Mouse (Mus musculus) forebrain, embryonic 15.5 days (tissue): Measurements from ENCODE around the gene Ddx20. TPM values are rescaled to one million over a fixed set of nuclear protein-coding genes. Genes with fewer than 3 reads are reported as not detected.

Source experiments
- ATAC-seq: fragments of 200-750 bp; cut with Nextera tagmentation; replicated peaks from 2 replicates; pipeline ENCODE4 v1.8.0; 2017; ENCODE audit warnings: mild to moderate bottlenecking, moderate TSS enrichment, moderate library complexity
- H3K27ac ChIP-seq: fragments of 300-500 bp; sonication (generic); replicated peaks from 2 replicates; pipeline ENCODE4 v1.5.1; 2015; ENCODE audit warnings: mild to moderate bottlenecking, inconsistent platforms
- H3K27me3 ChIP-seq: fragments of 300-500 bp; sonication (generic); 2 replicates; pipeline ENCODE4 v1.6.1; 2015; ENCODE audit warnings: inconsistent platforms
- H3K36me3 ChIP-seq: fragments of 300-500 bp; sonication (generic); 2 replicates; pipeline ENCODE4 v1.6.1; 2015; ENCODE audit warnings: mild to moderate bottlenecking, inconsistent platforms
- H3K4me1 ChIP-seq: fragments of 300-500 bp; sonication (generic); 2 replicates; pipeline ENCODE4 v1.6.1; 2015; ENCODE audit warnings: inconsistent platforms
- H3K4me2 ChIP-seq: fragments of 300-500 bp; sonication (generic); replicated peaks from 2 replicates; pipeline ENCODE4 v1.6.1; 2015; ENCODE audit warnings: mild to moderate bottlenecking, inconsistent platforms
- H3K4me3 ChIP-seq: fragments of 300-500 bp; sonication (generic); 2 replicates; pipeline ENCODE4 v1.5.1; 2015; ENCODE audit warnings: mild to moderate bottlenecking, inconsistent platforms
- H3K9ac ChIP-seq: fragments of 300-500 bp; sonication (generic); replicated peaks from 2 replicates; pipeline ENCODE4 v1.6.1; 2015; ENCODE audit warnings: mild to moderate bottlenecking, inconsistent platforms
- H3K9me3 ChIP-seq: fragments of 300-500 bp; sonication (generic); 2 replicates; pipeline ENCODE4 v1.6.1; 2016; ENCODE audit warnings: inconsistent platforms
- WGBS: fragments of 180-500 bp; shearing (Covaris S2); methylation state at CpG from one replicate; pipeline ENCODE4 v1.1.7; 2015; ENCODE audit warnings: mixed read lengths; 5-methylcytosine and 5-hydroxymethylcytosine counted together
- polyA plus RNA-seq: library from polyadenylated mRNA; unstranded; fragments of >200 nt; fragmentation: Nextera tagmentation; extraction: Ambion mirVana; gene quantifications from 2 replicates; pipeline ENCODE4 v1.2.1, GENCODE M21; 2015

Gene Ddx20
- 31.6 and 33.6 TPM in 2 replicates for polyA plus RNA-seq

DNA sequence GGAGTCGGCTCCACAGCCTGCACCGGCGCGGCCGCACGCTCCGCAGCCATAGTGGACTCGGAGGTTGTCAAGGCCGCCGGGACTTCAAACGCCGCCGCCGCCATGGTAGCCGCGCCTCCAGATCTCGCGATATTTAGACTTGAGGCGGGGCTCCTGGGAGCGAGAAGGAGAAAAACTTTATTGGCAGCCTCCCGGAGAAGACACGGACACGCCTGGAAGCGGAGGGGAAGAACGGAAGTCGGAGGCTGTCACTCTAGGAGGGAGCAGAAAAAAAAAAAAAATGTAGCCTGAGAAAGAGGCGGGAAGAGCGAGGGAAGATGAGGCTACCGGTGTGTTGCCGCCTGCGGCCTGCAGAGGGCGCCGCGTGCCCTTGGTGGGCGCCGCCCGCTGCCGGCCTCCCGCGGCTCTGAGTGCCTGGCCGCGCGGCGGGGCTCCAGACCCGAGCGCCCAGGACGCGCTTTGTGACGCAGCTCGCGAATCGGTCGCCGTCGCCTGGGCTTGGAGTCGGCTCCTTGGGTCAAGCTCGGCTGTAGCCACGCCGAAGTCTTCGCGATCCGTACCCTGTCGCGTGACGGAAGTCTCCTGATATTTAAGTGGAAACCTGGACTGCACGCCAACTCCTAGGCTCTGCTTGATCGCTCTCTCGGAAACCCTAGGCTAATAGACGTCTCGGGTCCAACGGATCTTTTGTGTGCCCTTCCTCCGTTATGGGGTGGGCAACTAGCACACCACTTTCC lies at the start of gene Ddx20:
Ddx20 (minus strand) TSS at position 251 of the 737 bp plus-strand sequence.
- Histone ChIP-seq H3K4me1 (peaks cover 18% of the 10 kb centered on the region), H3K36me3 (peaks cover 19% of the 10 kb centered on the region), H3K9me3 (no peaks in the 10 kb centered on the region), H3K9ac (peak within 1 kb of the TSS; percentile 84), H3K27ac (peak within 1 kb of the TSS; percentile 78), H3K4me2 (peak within 1 kb of the TSS; percentile 78), H3K27me3 (no peaks in the 10 kb centered on the region), H3K4me3 (peak within 1 kb of the TSS; percentile 72)
- ATAC-seq: peak; percentile 98
- WGBS: under 1% methylated on average over 72 of the region's 72 CpGs

GRCm38 (mm10) chr3:105737070-105737469 lies 49.7 kb upstream of the Ddx20 start:
- Histone ChIP-seq H3K9me3 (no peaks in the 10 kb centered on the region), H3K4me2 (no peak overlapping the region), H3K36me3 (peaks cover 19% of the 10 kb centered on the region), H3K27me3 (no peaks in the 10 kb centered on the region), H3K9ac (no peak overlapping the region), H3K27ac (no peak overlapping the region), H3K4me1 (no peaks in the 10 kb centered on the region), H3K4me3 (no peak overlapping the region)
- ATAC-seq: no peak
- 90% methylated on average over 7 of the region's 7 CpGs for WGBS

GRCm38 (mm10) chr3:105736148-105736547 lies 48.8 kb upstream of the Ddx20 start:
- Histone ChIP-seq H3K4me3 (no peak overlapping the region), H3K9ac (no peak overlapping the region), H3K27me3 (no peaks in the 10 kb centered on the region), H3K36me3 (peaks cover 19% of the 10 kb centered on the region), H3K4me2 (no peak overlapping the region), H3K9me3 (no peaks in the 10 kb centered on the region), H3K27ac (no peak overlapping the region), H3K4me1 (no peaks in the 10 kb centered on the region)
- 86% methylated on average over 1 of the region's 1 CpGs for WGBS
- ATAC-seq: no peak

DNA sequence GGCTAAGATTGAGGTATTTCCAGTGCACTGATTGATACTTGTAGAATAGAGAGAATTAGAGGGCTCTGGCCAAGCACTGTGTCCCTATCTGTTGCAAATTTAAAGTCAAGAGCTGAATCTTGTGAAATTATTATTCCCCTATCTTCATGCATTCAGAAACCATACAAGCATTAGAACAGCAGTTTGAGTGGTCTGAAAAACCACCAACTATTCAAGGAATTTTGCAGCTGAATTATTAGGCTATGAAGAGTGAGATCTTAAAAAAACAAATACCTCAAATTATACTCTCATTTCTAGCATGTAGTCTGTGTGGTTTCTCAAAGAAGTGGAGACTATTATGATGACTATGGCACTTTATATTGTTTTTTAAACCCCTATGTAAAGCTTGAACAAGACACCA lies 47.9 kb upstream of the Ddx20 start:
- no peak for ATAC-seq
- no peak overlapping the region for H3K4me3 ChIP-seq

GRCm38 (mm10) chr3:105733538-105733937 lies 46.2 kb upstream of the Ddx20 start:
- Histone ChIP-seq H3K4me3 (no peak overlapping the region), H3K27me3 (no peaks in the 10 kb centered on the region), H3K4me2 (no peak overlapping the region), H3K9ac (no peak overlapping the region), H3K4me1 (no peaks in the 10 kb centered on the region), H3K9me3 (no peaks in the 10 kb centered on the region), H3K27ac (no peak overlapping the region), H3K36me3 (peaks cover 24% of the 10 kb centered on the region)
- no peak for ATAC-seq
- WGBS: 82% methylated on average over 4 of the region's 4 CpGs

More for the DNA sequence above, 47.9 kb upstream of the Ddx20 start:
- Histone ChIP-seq H3K27me3 (no peaks in the 10 kb centered on the region), H3K27ac (no peak overlapping the region), H3K9me3 (no peaks in the 10 kb centered on the region), H3K36me3 (peaks cover 27% of the 10 kb centered on the region), H3K9ac (no peak overlapping the region), H3K4me1 (no peaks in the 10 kb centered on the region), H3K4me2 (no peak overlapping the region)

- Histone ChIP-seq H3K9ac (no peak overlapping the region), H3K27me3 (no peaks in the 10 kb centered on the region), H3K9me3 (no peaks in the 10 kb centered on the region), H3K36me3 (peaks cover 24% of the 10 kb centered on the region), H3K27ac (no peak overlapping the region), H3K4me3 (no peak overlapping the region), H3K4me2 (no peak overlapping the region), H3K4me1 (no peaks in the 10 kb centered on the region)
- WGBS: 93% methylated on average over 4 of the region's 4 CpGs
- ATAC-seq: no peak
Observed at GRCm38 (mm10) chr3:105732360-105732759, 45.0 kb upstream of the Ddx20 start.

GRCm38 (mm10) chr3:105726037-105726436 lies 38.7 kb upstream of the Ddx20 start:
- Histone ChIP-seq H3K4me2 (no peak overlapping the region), H3K4me3 (no peak overlapping the region), H3K4me1 (no peaks in the 10 kb centered on the region), H3K27me3 (no peaks in the 10 kb centered on the region), H3K36me3 (peaks cover 8% of the 10 kb centered on the region), H3K27ac (no peak overlapping the region), H3K9me3 (no peaks in the 10 kb centered on the region), H3K9ac (no peak overlapping the region)
- ATAC-seq: no peak
- WGBS: 0% methylated on average over 1 of the region's 1 CpGs

DNA sequence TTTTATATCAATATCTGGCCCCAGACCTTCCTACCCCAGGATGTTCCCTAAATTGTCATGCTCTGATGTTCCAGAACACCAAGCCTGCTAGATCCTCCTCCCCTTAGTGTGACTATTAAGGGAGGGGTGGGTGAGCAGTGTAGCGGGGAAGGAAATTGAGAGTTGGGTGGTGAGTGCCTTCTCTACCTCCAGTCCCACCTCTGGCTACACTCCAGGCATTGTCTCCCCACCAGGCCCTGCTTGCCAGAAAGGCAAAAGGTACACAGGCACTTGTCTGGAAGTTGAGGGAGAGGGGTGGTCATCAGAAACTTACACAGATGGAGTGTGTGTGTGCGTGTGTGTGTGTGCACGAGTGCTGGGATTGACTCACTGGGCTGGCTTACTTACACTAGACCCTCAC lies 35.1 kb upstream of the Ddx20 start:
- no peaks in the 10 kb centered on the region for H3K9me3 ChIP-seq
- 98% methylated on average over 3 of the region's 3 CpGs for WGBS
- no peak overlapping the region for H3K4me2 ChIP-seq
- no peak overlapping the region for H3K4me3 ChIP-seq
- no peaks in the 10 kb centered on the region for H3K27me3 ChIP-seq
- H3K36me3 ChIP-seq: no peaks in the 10 kb centered on the region
- H3K9ac ChIP-seq: no peak overlapping the region
- peaks cover 7% of the 10 kb centered on the region for H3K4me1 ChIP-seq
- H3K27ac ChIP-seq: no peak overlapping the region
- ATAC-seq: no peak

DNA sequence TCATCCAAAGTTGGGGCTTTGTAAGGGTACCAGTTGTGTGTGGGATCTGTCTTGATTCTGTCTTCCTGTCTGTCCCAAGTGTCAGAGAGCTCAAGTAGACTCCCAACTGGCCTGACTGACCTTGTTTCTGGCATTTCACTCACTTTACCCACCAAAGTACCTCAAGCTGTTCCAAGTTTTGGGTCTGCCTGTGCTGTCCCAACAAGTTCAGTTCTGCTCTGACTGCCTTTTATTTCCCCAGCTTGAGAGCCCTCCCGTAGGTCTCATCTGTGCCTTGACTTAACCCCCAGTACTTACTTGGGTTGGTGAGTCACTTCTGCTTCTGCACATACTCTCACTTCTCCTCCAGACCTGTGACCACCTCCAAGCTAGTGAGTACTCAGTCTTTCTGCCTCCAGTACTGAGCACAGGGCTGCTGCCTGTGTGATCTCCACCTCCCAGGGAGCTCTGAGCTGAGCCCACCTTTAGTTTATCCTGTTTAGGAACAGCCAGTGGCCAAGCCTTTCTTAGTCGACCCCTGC lies 34.4 kb upstream of the Ddx20 start:
- H3K4me1 ChIP-seq: peaks cover 7% of the 10 kb centered on the region
- H3K9me3 ChIP-seq: no peaks in the 10 kb centered on the region
- ATAC-seq: no peak
- no peak overlapping the region for H3K9ac ChIP-seq
- 73% methylated on average over 2 of the region's 2 CpGs for WGBS
- no peaks in the 10 kb centered on the region for H3K27me3 ChIP-seq
- no peak overlapping the region for H3K4me2 ChIP-seq
- no peak overlapping the region for H3K27ac ChIP-seq
- H3K36me3 ChIP-seq: no peaks in the 10 kb centered on the region
- no peak overlapping the region for H3K4me3 ChIP-seq

- peaks cover 7% of the 10 kb centered on the region for H3K4me1 ChIP-seq
- H3K9ac ChIP-seq: no peak overlapping the region
- no peak overlapping the region for H3K27ac ChIP-seq
- no peaks in the 10 kb centered on the region for H3K9me3 ChIP-seq
- H3K4me3 ChIP-seq: no peak overlapping the region
- 79% methylated on average over 4 of the region's 4 CpGs for WGBS
- no peaks in the 10 kb centered on the region for H3K36me3 ChIP-seq
- no peak for ATAC-seq
- no peaks in the 10 kb centered on the region for H3K27me3 ChIP-seq
- H3K4me2 ChIP-seq: no peak overlapping the region
Observed at GRCm38 (mm10) chr3:105720514-105720913, 33.1 kb upstream of the Ddx20 start.

DNA sequence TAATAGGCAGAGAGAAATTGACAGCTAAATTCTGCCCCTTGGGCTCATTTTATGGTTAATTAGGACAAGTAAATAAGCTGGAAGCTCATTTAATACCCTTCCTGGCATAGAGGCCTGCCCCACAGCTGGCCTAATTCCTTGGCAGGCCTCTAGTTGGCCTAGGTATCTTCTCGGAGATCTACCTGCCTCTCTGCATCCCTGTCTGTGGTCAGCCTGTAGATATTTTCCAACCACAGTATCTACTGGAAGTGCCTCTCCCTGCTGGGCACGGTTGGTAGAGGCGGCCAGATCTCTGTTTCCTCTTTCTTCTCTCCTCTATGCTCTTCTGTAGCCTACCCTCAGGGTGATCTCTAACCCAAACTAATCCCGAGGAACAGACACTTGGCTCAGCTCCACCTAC lies 32.6 kb upstream of the Ddx20 start:
- H3K4me1 ChIP-seq: peaks cover 7% of the 10 kb centered on the region
- 63% methylated on average over 4 of the region's 4 CpGs for WGBS
- no peaks in the 10 kb centered on the region for H3K36me3 ChIP-seq
- no peak overlapping the region for H3K4me3 ChIP-seq
- H3K9me3 ChIP-seq: no peaks in the 10 kb centered on the region
- no peaks in the 10 kb centered on the region for H3K27me3 ChIP-seq
- no peak overlapping the region for H3K4me2 ChIP-seq
- H3K9ac ChIP-seq: no peak overlapping the region
- ATAC-seq: no peak
- H3K27ac ChIP-seq: no peak overlapping the region

GRCm38 (mm10) chr3:105718746-105719145 lies 31.4 kb upstream of the Ddx20 start:
- Histone ChIP-seq H3K4me2 (no peak overlapping the region), H3K36me3 (no peaks in the 10 kb centered on the region), H3K27me3 (no peaks in the 10 kb centered on the region), H3K27ac (no peak overlapping the region), H3K4me1 (peaks cover 7% of the 10 kb centered on the region), H3K9me3 (no peaks in the 10 kb centered on the region), H3K4me3 (no peak overlapping the region), H3K9ac (no peak overlapping the region)
- WGBS: 63% methylated on average over 4 of the region's 4 CpGs
- ATAC-seq: no peak
